Mouse (Mus musculus): Measurements from ENCODE around the gene Cox6a1.

The Cox6a1 gene

GRCm38 (mm10) chr5:115300792-115301614 is 47.8 kb downstream of the Cox6a1 start, which contains the start of gene Dynll1:
Dynll1 (minus strand) TSS chr5:115300999.
- peak; percentile 99 for DNase-seq (ENCODE audit: low spot score)

GRCm38 (mm10) chr5:115300035-115300744 is 48.6 kb downstream of the Cox6a1 start:
- no peak for DNase-seq (ENCODE audit: low spot score)

- DNase-seq (ENCODE audit: low spot score): no peak
Observed at GRCm38 (mm10) chr5:115296347-115296746, 52.4 kb downstream of the Cox6a1 start.

Data from urinary bladder, postnatal 10 days (tissue).